Mouse (Mus musculus) bone marrow, adult 2 months (tissue): ENCODE results near the gene Vgll4.

Source experiments
- CTCF ChIP-seq: fragments of 200-500 bp; IDR thresholded peaks from 2 replicates; pipeline ENCODE4 v1.5.1; 2011; ENCODE audit warnings: low read length, control low read depth; ENCODE audit not compliant: control insufficient read depth, insufficient read depth
- POLR2A ChIP-seq: fragments of 200-500 bp; IDR thresholded peaks from 2 replicates; pipeline ENCODE4 v1.6.1; 2011; ENCODE audit warnings: low read depth, mild to moderate bottlenecking, control low read depth, low read length, borderline replicate concordance; ENCODE audit not compliant: control insufficient read depth

DNA sequence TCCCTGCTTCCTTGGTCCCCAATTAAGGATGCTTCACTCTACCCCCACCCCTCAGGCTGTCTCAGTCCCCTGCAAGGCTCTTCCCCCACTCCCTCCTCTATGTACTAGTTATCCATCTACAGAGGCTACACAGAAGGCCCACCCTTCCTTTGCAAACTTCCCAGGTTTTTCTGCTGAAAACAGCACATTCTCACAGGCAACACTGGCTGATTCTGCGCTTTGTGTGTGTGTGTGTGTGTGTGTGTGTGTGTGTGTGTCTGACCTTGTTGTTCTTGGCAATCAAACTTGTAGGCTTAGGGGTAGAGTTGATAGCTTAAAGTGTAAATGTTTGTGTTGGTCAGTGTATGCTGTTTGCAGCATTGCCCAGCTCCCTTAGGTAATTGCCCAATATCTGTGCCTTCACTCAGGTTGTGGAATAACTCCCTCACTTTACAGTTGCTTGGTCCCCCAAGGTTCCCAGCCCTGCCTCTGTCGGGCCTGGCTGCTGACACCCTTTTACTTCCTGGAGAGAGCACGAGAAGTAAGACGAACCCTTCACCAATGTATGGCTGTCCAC is 135.9 kb downstream of the Vgll4 start:
- TF ChIP-seq POLR2A (no peak), CTCF (no peak)
